Mouse (Mus musculus) embryonic stem cell, embryonic (primary cell): Measurements from ENCODE around the gene 5730455P16Rik.

ENCODE experiments used
- CTCF ChIA-PET, 4 experiments: fragments of 300-600 bp in 2 of 4; fragments of 350-600 bp in 2 of 4; sonication (Branson Sonifier 250); formaldehyde crosslinking; loops; one replicate each; lab custom pipeline; 2022; ENCODE audit warnings: inconsistent platforms in 2 of 4; lab: Charles Lee
- POLR2A ChIA-PET, 4 experiments: fragments of 300-600 bp in 2 of 4; fragments of 350-600 bp in 2 of 4; sonication (Branson Sonifier 250); formaldehyde crosslinking; loops; one replicate each; lab custom pipeline; 2022; ENCODE audit warnings: antibody characterized with exemption in 4 of 4, inconsistent platforms in 1 of 4; lab: Charles Lee

Gene 5730455P16Rik

GRCm38 (mm10) chr11:80386790-80387189, 9.0 kb upstream of the 5730455P16Rik start:
- CTCF ChIA-PET, result interaction anchor here in 2 of 4 experiments (0.6 to 0.7 kb wide), 2 partner anchors 51 to 108 kb away, joined by 5 to 8 read pairs; no protein-coding TSS in a partner anchor

GRCm38 (mm10) chr11:80385055-80385454, 7.2 kb upstream of the 5730455P16Rik start:
- ChIA-PET POLR2A (interaction anchor here in 2 of 4 experiments (0.6 to 4.4 kb wide), 14 partner anchors 8 to 200 kb away, joined by 3 to 73 read pairs (median 4); partner anchors contain the start of gene Psmd11 (in 1 of the 2)), CTCF (no interaction called here)

More at GRCm38 (mm10) chr11:80386790-80387189, 9.0 kb upstream of the 5730455P16Rik start:
- POLR2A ChIA-PET, result interaction anchor here (0.6 to 4.4 kb wide), 25 partner anchors 8 to 597 kb away, joined by 3 to 73 read pairs (median 4); partner anchors contain the start of genes 5730455P16Rik (in 2 of the 4), Psmd11 (in 2 of the 4) and Rnf135 (in 1 of the 4)

GRCm38 (mm10) chr11:80384461-80384860, 6.6 kb upstream of the 5730455P16Rik start:
- POLR2A ChIA-PET, result interaction anchor here (0.6 to 4.4 kb wide), 21 partner anchors 9 to 280 kb away, joined by 3 to 73 read pairs (median 5); partner anchors contain the start of gene Psmd11 (in 2 of the 4)

GRCm38 (mm10) chr11:80383626-80384046, 5.8 kb upstream of the 5730455P16Rik start:
- ChIA-PET CTCF (interaction anchor here in 2 of 4 experiments (0.9 to 2.8 kb wide), 4 partner anchors 32 to 97 kb away, joined by 3 to 6 read pairs (median 4); partner anchors contain the start of gene Psmd11 (in 2 of the 2)), POLR2A (interaction anchor here (0.5 to 2.7 kb wide), 75 partner anchors 8 to 435 kb away, joined by 3 to 45 read pairs (median 5); partner anchors contain the start of genes Psmd11 (in 3 of the 4), Rhbdl3 (in 2 of the 4), Adap2 (in 1 of the 4) and Cdk5r1 (in 1 of the 4))

More at GRCm38 (mm10) chr11:80384461-80384860, 6.6 kb upstream of the 5730455P16Rik start:
- CTCF ChIA-PET, result no interaction called here

GRCm38 (mm10) chr11:80383019-80383625, 5.3 kb upstream of the 5730455P16Rik start, which contains the start of gene Zfp207:
Gene Zfp207, plus strand, starts transcription at chr11:80383279.
- ChIA-PET POLR2A (interaction anchor here in 3 of 4 experiments (0.5 to 2.7 kb wide), 124 partner anchors 9 to 435 kb away, joined by 3 to 45 read pairs (median 4); partner anchors contain the start of genes Psmd11 (in 3 of the 3), Adap2 (in 2 of the 3), Cdk5r1 (in 2 of the 3) and Rhbdl3 (in 2 of the 3)), CTCF (interaction anchor here in 2 of 4 experiments (0.5 to 2.8 kb wide), 5 partner anchors 31 to 173 kb away, joined by 3 to 6 read pairs (median 4); partner anchors contain the start of gene Psmd11 (in 2 of the 2))

GRCm38 (mm10) chr11:80382626-80383018, 4.8 kb upstream of the 5730455P16Rik start:
- POLR2A ChIA-PET, result interaction anchor here in 3 of 4 experiments (0.6 to 2.7 kb wide), 122 partner anchors 9 to 436 kb away, joined by 3 to 45 read pairs (median 4); partner anchors contain the start of genes Psmd11 (in 3 of the 3), Adap2 (in 2 of the 3), Cdk5r1 (in 2 of the 3) and Rhbdl3 (in 2 of the 3)
- CTCF ChIA-PET, result interaction anchor here in 2 of 4 experiments (0.5 to 2.8 kb wide), 5 partner anchors 31 to 173 kb away, joined by 3 to 6 read pairs (median 4); partner anchors contain the start of gene Psmd11 (in 2 of the 2)

GRCm38 (mm10) chr11:80379184-80379583, 1.4 kb upstream of the 5730455P16Rik start:
- POLR2A ChIA-PET, result interaction anchor here in 1 of 4 experiments (1.2 to 2.9 kb wide), 3 partner anchors 8 to 92 kb away, joined by 3 to 23 read pairs (median 6); no protein-coding TSS in a partner anchor

GRCm38 (mm10) chr11:80378452-80379068, 726 bp upstream of the 5730455P16Rik start:
- ChIA-PET CTCF (interaction anchor here in 2 of 4 experiments (0.7 to 2.0 kb wide), 6 partner anchors 24 to 100 kb away, joined by 3 to 6 read pairs (median 3); no protein-coding TSS in a partner anchor), POLR2A (interaction anchor here in 2 of 4 experiments (0.7 to 3.4 kb wide), 21 partner anchors 8 to 211 kb away, joined by 3 to 24 read pairs (median 4); partner anchors contain the start of genes Psmd11 (in 1 of the 2) and Rhbdl3 (in 1 of the 2))

More at GRCm38 (mm10) chr11:80379184-80379583, 1.4 kb upstream of the 5730455P16Rik start:
- CTCF ChIA-PET, result interaction anchor here in 2 of 4 experiments (0.7 to 2.0 kb wide), 3 partner anchors 32 to 100 kb away, joined by 3 to 6 read pairs (median 3); no protein-coding TSS in a partner anchor

- POLR2A ChIA-PET, result interaction anchor here in 3 of 4 experiments (0.6 to 3.4 kb wide), 7 partner anchors 9 to 627 kb away, joined by 3 to 24 read pairs (median 6); no protein-coding TSS in a partner anchor
- CTCF ChIA-PET, result no interaction called here
Measured at GRCm38 (mm10) chr11:80376651-80377050, 1.2 kb downstream of the 5730455P16Rik start.

- CTCF ChIA-PET, result no interaction called here
- POLR2A ChIA-PET, result interaction anchor here in 2 of 4 experiments (0.6 to 1.4 kb wide), 4 partner anchors 9 to 35 kb away, joined by 3 to 5 read pairs (median 4); partner anchors contain the start of genes 5730455P16Rik (in 1 of the 2) and Zfp207 (in 1 of the 2)
Measured at GRCm38 (mm10) chr11:80368949-80369348, 8.9 kb downstream of the 5730455P16Rik start.

GRCm38 (mm10) chr11:80354832-80355231, 23.0 kb downstream of the 5730455P16Rik start:
- ChIA-PET CTCF (interaction anchor here (0.5 to 2.5 kb wide), 17 partner anchors 9 to 1215 kb away, joined by 3 to 29 read pairs (median 4); partner anchors contain the start of genes 5730455P16Rik (in 1 of the 4) and Rhbdl3 (in 1 of the 4)), POLR2A (interaction anchor here (0.6 to 1.8 kb wide), 11 partner anchors 14 to 274 kb away, joined by 3 to 5 read pairs (median 3); partner anchors contain the start of gene Crlf3 (in 1 of the 4))

GRCm38 (mm10) chr11:80351832-80352430, 25.9 kb downstream of the 5730455P16Rik start:
- ChIA-PET CTCF (interaction anchor here (0.5 to 2.4 kb wide), 60 partner anchors 8 to 891 kb away, joined by 3 to 50 read pairs (median 5); partner anchors contain the start of genes Psmd11 (in 1 of the 4) and Zfp207 (in 1 of the 4)), POLR2A (interaction anchor here (0.7 to 2.0 kb wide), 15 partner anchors 8 to 309 kb away, joined by 3 to 10 read pairs (median 4); partner anchors contain the start of genes Zfp207 (in 2 of the 4) and Rhot1 (in 1 of the 4))

GRCm38 (mm10) chr11:80342482-80342881, 35.4 kb downstream of the 5730455P16Rik start:
- POLR2A ChIA-PET, result interaction anchor here in 1 of 4 experiments (0.6 kb wide), 1 partner anchor 15 kb away, joined by 3 read pairs; no protein-coding TSS in a partner anchor
- CTCF ChIA-PET, result interaction anchor here in 1 of 4 experiments (2.0 kb wide), 1 partner anchor 9 kb away, joined by 7 read pairs; no protein-coding TSS in a partner anchor

- ChIA-PET POLR2A (interaction anchor here in 2 of 4 experiments (0.7 to 1.6 kb wide), 5 partner anchors 9 to 47 kb away, joined by 3 to 4 read pairs (median 3); partner anchors contain the start of gene Zfp207 (in 1 of the 2)), CTCF (interaction anchor here in 2 of 4 experiments (0.6 to 2.2 kb wide), 2 partner anchors 15 to 535 kb away, joined by 4 to 8 read pairs; no protein-coding TSS in a partner anchor)
Measured at GRCm38 (mm10) chr11:80336351-80336730, 41.5 kb downstream of the 5730455P16Rik start.

- ChIA-PET CTCF (interaction anchor here (0.5 to 2.2 kb wide), 5 partner anchors 16 to 536 kb away, joined by 3 to 8 read pairs (median 4); no protein-coding TSS in a partner anchor), POLR2A (interaction anchor here in 2 of 4 experiments (0.6 to 1.6 kb wide), 5 partner anchors 9 to 126 kb away, joined by 3 to 4 read pairs (median 3); partner anchors contain the start of gene Zfp207 (in 1 of the 2))
Measured at GRCm38 (mm10) chr11:80335609-80336350, 42.1 kb downstream of the 5730455P16Rik start.
